Mouse (Mus musculus) liver, postnatal 0 days (tissue): ENCODE data around the gene Lemd2.

Source experiments
- CTCF ChIP-seq: sonication (generic); IDR thresholded peaks from 2 replicates; pipeline ENCODE4 v1.5.1; 2016; ENCODE audit warnings: antibody characterized with exemption, low read depth
- EP300 ChIP-seq: IDR thresholded peaks from 2 replicates; pipeline ENCODE4 v1.6.1; 2016; ENCODE audit warnings: antibody characterized with exemption, low read depth, mild to moderate bottlenecking

DNA sequence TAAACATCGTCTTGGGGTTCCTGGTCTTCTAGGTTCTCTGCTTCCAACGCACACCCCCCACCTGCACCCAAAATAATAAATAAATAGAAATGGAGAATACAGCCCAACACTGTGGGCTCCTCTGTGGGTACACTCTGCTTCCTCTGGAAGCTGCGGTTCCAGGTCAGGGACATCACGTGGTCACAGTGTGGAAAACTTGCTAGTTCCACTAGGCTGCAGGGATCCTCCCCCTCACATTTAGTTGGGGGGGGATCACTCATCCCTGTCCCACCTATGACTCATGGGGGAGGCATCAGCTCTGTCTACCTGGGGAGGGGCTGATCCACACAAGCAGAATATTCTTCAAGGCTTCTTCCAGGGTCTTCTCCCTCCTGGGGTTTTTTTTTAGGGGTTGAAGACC, 60.1 kb downstream of the Lemd2 start:
- no peak for TF ChIP-seq CTCF
- TF ChIP-seq EP300, result no peak
